Mouse (Mus musculus) liver, postnatal 0 days (tissue): ENCODE data around the gene Gorasp1. TPM values are rescaled to one million over a fixed set of nuclear protein-coding genes. Genes with fewer than 3 reads are reported as not detected.

Experiments
- ATAC-seq: fragments of 200-750 bp; cut with Nextera tagmentation; 2 replicates; pipeline ENCODE4 v1.8.0; 2017; ENCODE audit warnings: mild to moderate bottlenecking, moderate library complexity
- DNase-seq: peaks from one replicate; pipeline ENCODE4 v3.0.0-alpha.2; 2016
- H3K27ac ChIP-seq: fragments of 300-500 bp; sonication (generic); 2 replicates; pipeline ENCODE4 v1.5.1; 2014; ENCODE audit warnings: antibody characterized with exemption, moderate library complexity, mild to moderate bottlenecking, low read depth
- H3K27me3 ChIP-seq: fragments of 300-500 bp; sonication (generic); 2 replicates; pipeline ENCODE4 v1.6.1; 2014; ENCODE audit warnings: low read length, control low read depth, mixed read lengths; ENCODE audit not compliant: insufficient read depth
- H3K36me3 ChIP-seq: fragments of 300-500 bp; sonication (generic); replicated peaks from 2 replicates; pipeline ENCODE4 v1.6.1; 2014; ENCODE audit warnings: mild to moderate bottlenecking, control low read depth, low read length, moderate library complexity, mixed read lengths; ENCODE audit not compliant: insufficient read depth
- H3K4me1 ChIP-seq: fragments of 300-500 bp; sonication (generic); 2 replicates; pipeline ENCODE4 v1.6.1; 2014; ENCODE audit warnings: antibody characterized with exemption, mild to moderate bottlenecking, control low read depth; ENCODE audit not compliant: insufficient read depth
- H3K4me2 ChIP-seq: fragments of 300-500 bp; sonication (generic); 2 replicates; pipeline ENCODE4 v1.6.1; 2014; ENCODE audit warnings: low read depth, mild to moderate bottlenecking, low read length, moderate library complexity, mixed read lengths
- H3K4me3 ChIP-seq: fragments of 300-500 bp; sonication (generic); 2 replicates; pipeline ENCODE4 v1.5.1; 2014; ENCODE audit warnings: low read depth, low read length
- H3K9ac ChIP-seq: fragments of 300-500 bp; sonication (generic); replicated peaks from 2 replicates; pipeline ENCODE4 v1.6.1; 2014; ENCODE audit warnings: mild to moderate bottlenecking, moderate library complexity
- H3K9me3 ChIP-seq: fragments of 300-500 bp; sonication (generic); 2 replicates; pipeline ENCODE4 v1.6.1; 2016; ENCODE audit warnings: mild to moderate bottlenecking, control low read depth, low read length, mixed read lengths
- CTCF ChIP-seq: sonication (generic); IDR thresholded peaks from 2 replicates; pipeline ENCODE4 v1.5.1; 2016; ENCODE audit warnings: antibody characterized with exemption, low read depth
- EP300 ChIP-seq: IDR thresholded peaks from 2 replicates; pipeline ENCODE4 v1.6.1; 2016; ENCODE audit warnings: antibody characterized with exemption, low read depth, mild to moderate bottlenecking
- WGBS: fragments of 180-500 bp; shearing (Covaris S2); extraction: QIAGEN DNeasy Blood & Tissue Kit; methylation state at CpG from one replicate; pipeline ENCODE4 v1.1.7; 2014; ENCODE audit not compliant: insufficient replicate concordance; 5-methylcytosine and 5-hydroxymethylcytosine counted together
- polyA plus RNA-seq: library from polyadenylated mRNA; unstranded; fragments of >200 nt; fragmentation: Nextera tagmentation; extraction: Ambion mirVana; gene quantifications from 2 replicates; pipeline ENCODE4 v1.2.1, GENCODE M21; 2015

Gorasp1 gene
- polyA plus RNA-seq, 1 experiment from 2014 or later: 8.8 TPM

- H3K9me3 ChIP-seq: no peaks in the 10 kb centered on the region
- H3K4me3 ChIP-seq: no peak overlapping the region
- DNase-seq: no peak
- no peak overlapping the region for H3K9ac ChIP-seq
- 79% methylated on average over 12 of the region's 12 CpGs for WGBS
- H3K27me3 ChIP-seq: no peaks in the 10 kb centered on the region
- no peak overlapping the region for H3K4me2 ChIP-seq
- H3K4me1 ChIP-seq: no peaks in the 10 kb centered on the region
- TF ChIP-seq EP300: no peak
- no peak for TF ChIP-seq CTCF
- no peak overlapping the region for H3K27ac ChIP-seq
- H3K36me3 ChIP-seq: peaks cover 51% of the 10 kb centered on the region
- ATAC-seq: no peak
These were observed 34.8 kb downstream of the Gorasp1 start for GRCm38 (mm10) chr9:119902410-119903151.

- Histone ChIP-seq H3K4me2 (no peak overlapping the region), H3K4me3 (no peak overlapping the region), H3K27me3 (no peaks in the 10 kb centered on the region), H3K9me3 (no peaks in the 10 kb centered on the region), H3K36me3 (peaks cover 22% of the 10 kb centered on the region), H3K4me1 (peaks cover 13% of the 10 kb centered on the region), H3K27ac (no peak overlapping the region), H3K9ac (no peak overlapping the region)
- ATAC-seq (no peak), DNase-seq (no peak)
- TF ChIP-seq EP300 (no peak), CTCF (no peak)
- 70% methylated on average over 2 of the region's 2 CpGs for WGBS
These were observed 37.9 kb downstream of the Gorasp1 start for GRCm38 (mm10) chr9:119899446-119899845.

- H3K27ac ChIP-seq: peak overlapping the region; percentile 79
- H3K4me2 ChIP-seq: peak overlapping the region; percentile 90
- no peaks in the 10 kb centered on the region for H3K27me3 ChIP-seq
- 2% methylated on average over 37 of the region's 71 CpGs for WGBS
- peak overlapping the region; percentile 84 for H3K9ac ChIP-seq
- TF ChIP-seq EP300: no peak
- TF ChIP-seq CTCF: no peak
- DNase-seq (peak; percentile 69), ATAC-seq (peak; percentile 77)
- H3K9me3 ChIP-seq: no peaks in the 10 kb centered on the region
- H3K4me1 ChIP-seq: peaks cover 13% of the 10 kb centered on the region
- peak overlapping the region; percentile 78 for H3K4me3 ChIP-seq
- H3K36me3 ChIP-seq: no peaks in the 10 kb centered on the region
These were observed 42.2 kb downstream of the Gorasp1 start for GRCm38 (mm10) chr9:119895040-119895721.

- peak within 1 kb of the TSS; percentile 78 for H3K4me3 ChIP-seq
- TF ChIP-seq EP300 (no peak), CTCF (no peak)
- WGBS: 4% methylated on average over 33 of the region's 34 CpGs
These were observed 42.9 kb downstream of the Gorasp1 start, which contains the start of gene Wdr48 for GRCm38 (mm10) chr9:119894339-119895009. Gene Wdr48 (plus strand): TSS chr9:119894878.

GRCm38 (mm10) chr9:119893881-119894280 is 43.5 kb downstream of the Gorasp1 start:
- no peaks in the 10 kb centered on the region for H3K36me3 ChIP-seq
- DNase-seq: no peak
- 81% methylated on average over 5 of the region's 5 CpGs for WGBS
- peak overlapping the region; percentile 90 for H3K4me2 ChIP-seq
- H3K9me3 ChIP-seq: no peaks in the 10 kb centered on the region
- no peak for ATAC-seq
- peaks cover 13% of the 10 kb centered on the region for H3K4me1 ChIP-seq
- H3K27ac ChIP-seq: no peak overlapping the region
- no peaks in the 10 kb centered on the region for H3K27me3 ChIP-seq
- no peak for TF ChIP-seq CTCF
- no peak for TF ChIP-seq EP300
- H3K9ac ChIP-seq: no peak overlapping the region
- H3K4me3 ChIP-seq: no peak overlapping the region

More at GRCm38 (mm10) chr9:119894339-119895009, 42.9 kb downstream of the Gorasp1 start, which contains the start of gene Wdr48:
- DNase-seq (peak; percentile 98), ATAC-seq (peak; percentile 98)
- H3K9ac ChIP-seq: peak within 1 kb of the TSS; percentile 84
- H3K27ac ChIP-seq: peak within 1 kb of the TSS; percentile 79
- H3K27me3 ChIP-seq: no peaks in the 10 kb centered on the region
- no peaks in the 10 kb centered on the region for H3K36me3 ChIP-seq
- H3K4me2 ChIP-seq: peak within 1 kb of the TSS; percentile 90
- no peaks in the 10 kb centered on the region for H3K9me3 ChIP-seq
- H3K4me1 ChIP-seq: peaks cover 13% of the 10 kb centered on the region

GRCm38 (mm10) chr9:119890692-119891091 is 46.7 kb downstream of the Gorasp1 start:
- 48% methylated on average over 2 of the region's 2 CpGs for WGBS
- H3K27ac ChIP-seq: no peak overlapping the region
- peak; percentile 77 for TF ChIP-seq CTCF
- TF ChIP-seq EP300: no peak
- no peak overlapping the region for H3K9ac ChIP-seq
- H3K27me3 ChIP-seq: no peaks in the 10 kb centered on the region
- no peak overlapping the region for H3K4me3 ChIP-seq
- ATAC-seq (no peak), DNase-seq (peak; percentile 34)
- H3K4me1 ChIP-seq: peaks cover 4% of the 10 kb centered on the region
- no peak overlapping the region for H3K4me2 ChIP-seq
- H3K36me3 ChIP-seq: no peaks in the 10 kb centered on the region
- H3K9me3 ChIP-seq: no peaks in the 10 kb centered on the region
